Comparison of ENCODE assay signal across 8 mouse cellular contexts in the genomic region with DNA sequence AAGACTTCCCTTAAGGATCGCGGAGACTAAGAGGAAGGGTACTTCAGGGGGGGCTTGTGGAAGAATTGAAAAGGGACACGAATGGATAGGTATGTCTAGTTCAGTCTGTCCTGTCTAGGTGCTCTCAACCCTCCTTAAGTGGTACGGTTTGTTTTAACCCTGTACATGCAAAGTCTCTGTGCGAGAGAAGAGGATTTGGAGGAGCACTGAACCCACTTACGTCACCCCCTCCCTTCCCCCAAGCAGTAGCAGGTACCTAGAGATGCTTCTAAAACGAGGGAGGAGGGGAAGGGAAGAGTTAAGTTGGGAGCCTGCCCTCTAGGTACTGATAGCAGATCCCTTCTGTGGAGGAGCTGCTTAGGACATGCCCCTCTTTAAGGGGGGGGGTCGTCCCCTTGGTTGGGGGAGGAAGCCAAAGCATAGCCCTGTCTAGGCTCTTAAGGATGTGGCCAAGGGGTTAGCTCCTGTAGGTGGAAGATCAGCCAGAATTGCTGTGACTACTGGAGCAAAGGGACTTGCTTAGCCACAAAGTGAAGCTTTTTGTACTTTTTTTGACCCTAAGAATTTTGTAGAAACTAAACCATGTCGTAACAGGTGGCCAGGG.
A peak's percentile ranks its signal among the peaks of the same experiment; 100 is the strongest.
DNase-seq lines count a peak whose midpoint lies in the region; ATAC-seq and TF ChIP-seq lines count a peak whose summit lies in the region.

No protein-coding gene starts in this region.

- peak overlapping the region; percentile 73 for H3K4me2 ChIP-seq in heart, embryonic 13.5 days
- peak overlapping the region; percentile 57 for H3K4me2 ChIP-seq in forebrain, postnatal 0 days (ENCODE audit: low read depth)

- in situ Hi-C loops in ES-E14 (cut with MboI; ENCODE audit: low sequenced_read_pairs in 2 of 2, unreplicated experiment in 2 of 2) = loop anchor here (10.0 to 25.0 kb wide), 2 partner anchors 123 to 136 kb away; a partner anchor contains a TSS

- peak overlapping the region; percentile 59 for H3K4me3 ChIP-seq in heart, embryonic 13.5 days
- H3K4me3 ChIP-seq in ES-E14 (ENCODE audit: insufficient read depth in 1 of 2, low read depth in 1 of 2, low read length in 2 of 2, poor library complexity in 1 of 2, severe bottlenecking in 1 of 2) = peak overlapping the region; percentile 67 to 75
- peak overlapping the region; percentile 46 for H3K4me3 ChIP-seq in forebrain, postnatal 0 days (ENCODE audit: low read depth, low read length)
- peak overlapping the region; percentile 39 for H3K4me3 ChIP-seq in macrophage (ENCODE audit: inconsistent target)

- no peak for ATAC-seq in heart, embryonic 13.5 days (ENCODE audit: extremely low read depth, insufficient number of reproducible peaks, low FRiP score, low TSS enrichment)
- ATAC-seq in forebrain, postnatal 0 days = peak; percentile 69
- ATAC-seq in cerebellum, adult (ENCODE audit: insufficient number of reproducible peaks, low FRiP score, low TSS enrichment) = no peak

- H3K79me2 ChIP-seq in macrophage (ENCODE audit: inconsistent target) = no peaks in the 10 kb centered on the region

- no peak for DNase-seq in heart, postnatal 4 days
- no peak for DNase-seq in ES-E14 (ENCODE audit: low read depth, low spot score)
- DNase-seq in forebrain, postnatal 0 days = no peak
- DNase-seq in embryo, embryonic 9.5 days (ENCODE audit: extremely low spot score) = no peak
- no peak for DNase-seq in layer of hippocampus, postnatal 36 days

- peak overlapping the region; percentile 77 for H3K9ac ChIP-seq in heart, embryonic 13.5 days
- H3K9ac ChIP-seq in ES-E14 (ENCODE audit: insufficient read depth, low read depth, low read length, poor library complexity, severe bottlenecking) = 0 out of 2 replicates have a peak overlapping the region, but pooled peaks have one; percentile 69
- H3K9ac ChIP-seq in forebrain, postnatal 0 days = peak overlapping the region; percentile 53

- no peak for TF ChIP-seq CTCF in forebrain, postnatal 0 days (IDR thresholded peaks at IDR 0.05; ENCODE audit: low read depth)

- H3K4me1 ChIP-seq in heart, embryonic 13.5 days = 0 out of 2 replicates have a peak, but pooled peaks cover 6% of the 10 kb centered on the region
- peaks cover 0 to 4% of the 10 kb centered on the region in 2 experiments; a peak in 1 of 4 replicates for H3K4me1 ChIP-seq in ES-E14 (ENCODE audit: control insufficient read depth in 2 of 2, insufficient read depth in 2 of 2, low read length in 2 of 2, poor library complexity in 1 of 2)
- no peaks in the 10 kb centered on the region for H3K4me1 ChIP-seq in forebrain, postnatal 0 days (ENCODE audit: insufficient read depth)

- H3K27ac ChIP-seq in heart, embryonic 13.5 days (replicated peaks) = no peak overlapping the region
- H3K27ac ChIP-seq in ES-E14 (ENCODE audit: insufficient read depth, low read depth, low read length, poor library complexity, severe bottlenecking) = no peak overlapping the region
- no peak overlapping the region for H3K27ac ChIP-seq in forebrain, postnatal 0 days (ENCODE audit: low read depth, low read length)
- no peak overlapping the region for H3K27ac ChIP-seq in macrophage

- 0 out of 2 replicates have a peak, but pooled peaks cover 3% of the 10 kb centered on the region for H3K27me3 ChIP-seq in heart, embryonic 13.5 days (replicated peaks)
- no peaks in the 10 kb centered on the region for H3K27me3 ChIP-seq in forebrain, postnatal 0 days (ENCODE audit: insufficient read depth, low read length)

- WGBS in heart, embryonic 13.5 days = 22% methylated on average over 9 of the region's 9 CpGs
- WGBS in forebrain, postnatal 0 days = 38% methylated on average over 9 of the region's 9 CpGs
- 30% methylated on average over 8 of the region's 9 CpGs for WGBS in macrophage (ENCODE audit: missing documents)

- H3K36me3 ChIP-seq in heart, embryonic 13.5 days = no peaks in the 10 kb centered on the region
- no peaks in the 10 kb centered on the region for H3K36me3 ChIP-seq in ES-E14 (ENCODE audit: control insufficient read depth, insufficient read depth, low read length, poor library complexity, severe bottlenecking)
- H3K36me3 ChIP-seq in forebrain, postnatal 0 days (ENCODE audit: insufficient read depth) = no peaks in the 10 kb centered on the region
- no peaks in the 10 kb centered on the region for H3K36me3 ChIP-seq in macrophage (ENCODE audit: inconsistent target)

- no peaks in the 10 kb centered on the region for H3K9me3 ChIP-seq in heart, embryonic 13.5 days
- no peaks in the 10 kb centered on the region for H3K9me3 ChIP-seq in ES-E14 (ENCODE audit: control insufficient read depth, insufficient read depth, low read depth, low read length)
- H3K9me3 ChIP-seq in forebrain, postnatal 0 days (ENCODE audit: low read length) = no peaks in the 10 kb centered on the region

TF ChIP-seq in ES-E14, 5 proteins besides CTCF, POLR2A, EP300 and RAD21:
- no peak for TF ChIP-seq CHD2 (IDR thresholded peaks at IDR 0.05; ENCODE audit: low read depth, low read length)
- TF ChIP-seq ZNF384 (IDR thresholded peaks at IDR 0.05; ENCODE audit: low read depth, low read length) = no peak
- TF ChIP-seq ZC3H11A (IDR thresholded peaks at IDR 0.05; ENCODE audit: borderline replicate concordance, low read depth, low read length) = no peak
- TF ChIP-seq MAFK (IDR thresholded peaks at IDR 0.05; ENCODE audit: insufficient read depth, low read depth, low read length) = no peak
- no peak for TF ChIP-seq HCFC1 (IDR thresholded peaks at IDR 0.05; ENCODE audit: borderline replicate concordance, insufficient read depth, low read length)
